ENCODE assay signal across 8 mouse cellular contexts in the genomic region with DNA sequence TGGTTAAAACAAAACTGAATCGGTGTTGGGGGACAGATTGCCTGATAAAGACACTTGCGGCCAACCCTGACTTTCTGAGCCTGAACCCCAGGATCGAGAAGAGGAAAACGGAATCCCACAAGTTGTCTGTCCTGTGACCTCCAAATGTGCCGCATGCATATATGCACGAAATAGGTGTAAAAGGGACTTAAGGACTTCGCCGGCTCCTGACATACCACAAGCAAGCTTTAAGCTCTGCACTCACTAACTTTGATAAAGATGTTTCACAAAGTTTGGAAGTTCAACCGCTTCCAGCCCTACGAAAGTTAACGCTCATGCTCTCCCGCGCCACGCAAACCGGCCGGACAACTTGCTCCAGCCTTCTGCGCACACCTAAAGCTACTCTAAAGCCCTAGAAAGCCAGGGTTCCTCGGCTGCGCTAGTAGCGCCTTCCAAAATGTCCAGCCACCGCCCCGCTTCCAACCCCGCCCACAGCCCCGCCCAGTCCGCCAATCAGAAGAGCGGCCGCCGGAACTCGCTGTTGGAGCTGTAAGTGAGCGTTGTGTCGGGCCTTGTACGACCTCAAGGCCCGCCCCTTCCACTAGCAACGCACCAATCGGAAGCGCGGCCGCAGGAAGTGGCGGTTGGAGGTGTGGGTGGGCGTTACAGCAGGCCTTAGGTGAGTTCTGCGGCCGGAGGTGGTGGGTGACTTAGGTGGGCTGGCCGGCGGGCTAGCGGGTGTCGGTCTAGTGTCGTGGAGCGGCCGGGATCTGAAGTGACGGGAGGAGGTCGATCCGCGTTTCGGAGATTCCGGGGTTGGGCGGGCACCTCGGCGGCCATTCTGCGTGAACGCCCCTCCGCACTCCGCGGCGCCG. TPM values are rescaled to one million over a fixed set of nuclear protein-coding genes. Genes with fewer than 3 reads are reported as not detected.
DNase-seq lines count a peak whose midpoint lies in the region; ATAC-seq and TF ChIP-seq lines count a peak whose summit lies in the region.

A gene (plus strand): TSS at position 606 of the 854 bp plus-strand sequence.

- H3K4me2 ChIP-seq in lung, postnatal 0 days (replicated peaks; ENCODE audit: low read depth, low read length) = peak within 1 kb of the TSS; percentile 77

- peak within 1 kb of the TSS; percentile 43 for H3K9ac ChIP-seq in lung, postnatal 0 days (replicated peaks; ENCODE audit: low read depth)

- H3K4me1 ChIP-seq in hindbrain, embryonic 10.5 days (replicated peaks) = no peaks in the 10 kb centered on the region; the same call in 1 of the 2 replicates
- H3K4me1 ChIP-seq in lung, postnatal 0 days (ENCODE audit: insufficient read depth, low read depth, low read length) = no peaks in the 10 kb centered on the region; the same call in 1 of the 2 replicates

- H3K4me3 ChIP-seq in hindbrain, embryonic 10.5 days = peak within 1 kb of the TSS; percentile 77
- peak within 1 kb of the TSS; percentile 80 for H3K4me3 ChIP-seq in lung, postnatal 0 days (ENCODE audit: low read depth, low read length)

- no peaks in the 10 kb centered on the region for H3K27me3 ChIP-seq in hindbrain, embryonic 10.5 days (ENCODE audit: insufficient read depth, poor library complexity, severe bottlenecking)
- H3K27me3 ChIP-seq in lung, postnatal 0 days (replicated peaks; ENCODE audit: insufficient read depth, low read length) = no peaks in the 10 kb centered on the region

- H3K27ac ChIP-seq in hindbrain, embryonic 10.5 days = peak within 1 kb of the TSS; percentile 92
- peak within 1 kb of the TSS; percentile 91 for H3K27ac ChIP-seq in lung, postnatal 0 days (ENCODE audit: low read length)

- H3K36me3 ChIP-seq in hindbrain, embryonic 10.5 days = peaks cover 28% of the 10 kb centered on the region
- peaks cover 5% of the 10 kb centered on the region; the same call in 1 of the 2 replicates for H3K36me3 ChIP-seq in lung, postnatal 0 days (ENCODE audit: insufficient read depth, low read length)

- H3K9me3 ChIP-seq in hindbrain, embryonic 10.5 days = no peaks in the 10 kb centered on the region
- no peaks in the 10 kb centered on the region for H3K9me3 ChIP-seq in lung, postnatal 0 days (ENCODE audit: low read length)

- no peak for TF ChIP-seq CTCF in lung, postnatal 0 days (IDR thresholded peaks at IDR 0.05)

- no peak for TF ChIP-seq EP300 in lung, postnatal 0 days (IDR thresholded peaks at IDR 0.05)

- DNase-seq in MN1 (ENCODE audit: low spot score) = peak; percentile 96
- peak; percentile 93 for DNase-seq in cerebellum, adult 9-10 months
- DNase-seq in hindbrain, embryonic 10.5 days (ENCODE audit: low spot score) = peak; percentile 95
- peak; percentile 96 for DNase-seq in layer of hippocampus, adult 9-11 months
- DNase-seq in lung, postnatal 0 days (ENCODE audit: low spot score) = peak; percentile 99
- DNase-seq in ovary, postnatal 14 days (ENCODE audit: low spot score) = peak; percentile 80
- peak; percentile 93 for DNase-seq in thymus, postnatal 14 days

- peak; percentile 100 for ATAC-seq in frontal cortex, adult (ENCODE audit: low TSS enrichment)
- peak; percentile 99 for ATAC-seq in lung, postnatal 0 days

- WGBS in hindbrain, embryonic 10.5 days = 2% methylated on average over 65 of the region's 65 CpGs
- WGBS in lung, postnatal 0 days = 2% methylated on average over 65 of the region's 65 CpGs

RNA-seq across cellular contexts. Expression of the gene that starts here (rescaled TPM):
- polyA plus RNA-seq in hindbrain, embryonic 10.5 days (2016; fragmentation: Nextera tagmentation; extraction: Ambion mirVana) = 105 and 112 TPM in 2 replicates
- 50.6 and 54.3 TPM in 2 replicates for polyA plus RNA-seq in lung, postnatal 0 days (2015; fragmentation: Nextera tagmentation; extraction: Ambion mirVana)

Comparison
In these comparisons a context has a peak if more than half of its experiments do, and no peak if none do; other contexts are left out.
1. Peak in every context shown above with its lines: DNase-seq, ATAC-seq, H3K4me3 ChIP-seq and H3K27ac ChIP-seq.